Mouse (Mus musculus): ENCODE measurements around the gene Stx7. TPM values are rescaled to one million over a fixed set of nuclear protein-coding genes. Genes with fewer than 3 reads are reported as not detected.

Gene Stx7
- polyA plus RNA-seq, 1 experiment from 2014 or later = 148 TPM

DNA sequence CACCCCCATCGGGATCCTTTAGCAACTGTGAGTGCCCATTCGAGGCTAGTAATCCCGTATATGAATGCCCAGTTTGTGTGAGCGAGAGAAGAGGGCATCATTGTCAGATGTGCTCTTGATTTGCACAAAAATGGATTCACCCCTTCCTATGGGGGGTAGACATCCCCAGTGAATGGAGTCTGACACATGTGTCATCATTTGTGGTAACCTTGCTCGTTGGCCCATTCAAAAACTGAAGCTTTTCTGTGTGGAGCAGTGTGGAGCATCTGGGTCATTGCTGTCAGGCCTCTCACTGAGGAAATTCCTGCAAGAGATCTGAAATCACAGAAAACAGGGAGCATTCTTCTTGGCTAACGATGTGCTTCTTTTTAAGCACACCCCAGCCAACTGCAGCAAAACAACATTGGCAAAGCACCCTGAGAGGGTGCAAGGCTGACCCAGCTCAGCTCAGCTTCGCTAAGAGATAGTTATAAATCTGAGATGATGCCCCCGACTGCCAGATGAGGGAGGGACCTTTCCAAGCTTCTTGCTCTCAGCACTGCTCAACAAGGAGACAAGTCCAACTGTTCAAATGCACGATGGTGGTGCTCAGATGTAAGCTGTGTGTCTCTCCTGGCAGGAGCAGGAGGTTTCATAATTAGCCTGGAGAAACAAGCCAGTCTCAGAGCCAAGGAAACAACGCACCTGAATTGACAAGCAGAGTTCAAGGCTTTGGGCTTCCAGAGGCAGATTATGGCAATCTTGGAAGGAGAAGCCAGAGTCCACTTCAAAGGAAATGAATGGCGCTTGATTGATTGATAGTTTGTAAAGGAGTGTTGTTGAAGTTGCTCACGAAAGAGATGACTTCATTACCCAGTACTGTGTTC is 79.4 kb downstream of the Stx7 start:
- Histone ChIP-seq H3K4me1 (ENCODE audit: control insufficient read depth, insufficient read depth, low read length) (0 out of 2 replicates have a peak, but pooled peaks cover 5% of the 10 kb centered on the region), H3K36me3 (ENCODE audit: control insufficient read depth, insufficient read depth, low read length) (no peaks in the 10 kb centered on the region), H3K27me3 (replicated peaks; ENCODE audit: control insufficient read depth, insufficient read depth, low read length) (peaks cover 11% of the 10 kb centered on the region; the same call in 1 of the 2 replicates), H3K4me2 (ENCODE audit: low read depth, low read length) (no peak overlapping the region), H3K4me3 (ENCODE audit: low read length) (no peak overlapping the region), H3K9me3 (ENCODE audit: control insufficient read depth, low read length) (no peaks in the 10 kb centered on the region), H3K9ac (ENCODE audit: low read depth, low read length) (no peak overlapping the region), H3K27ac (ENCODE audit: low read length) (no peak overlapping the region)
- 57% methylated on average over 12 of the region's 12 CpGs for WGBS
- no peak for ATAC-seq

DNA sequence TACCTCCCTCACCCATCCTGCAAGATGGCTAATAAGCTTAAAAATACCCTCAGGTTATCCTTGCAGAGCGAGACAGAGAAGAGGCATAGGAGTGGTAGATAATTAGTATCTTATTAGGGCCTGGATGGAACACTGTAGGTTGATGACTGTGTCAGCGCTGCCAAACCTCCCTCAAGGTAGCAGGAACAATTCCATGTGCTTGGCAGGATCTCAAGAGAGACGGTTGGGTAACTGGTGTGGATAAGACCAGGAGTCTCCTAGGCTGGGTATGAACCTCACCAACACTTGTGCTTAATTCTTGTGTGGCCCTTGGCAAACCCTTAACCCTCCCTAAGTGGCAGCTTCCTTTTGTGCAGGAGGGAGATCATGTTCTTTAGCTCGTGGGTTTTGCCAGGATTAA is 83.2 kb downstream of the Stx7 start:
- WGBS = 83% methylated on average over 4 of the region's 4 CpGs

GRCm38 (mm10) chr10:24235426-24236283 is 86.6 kb downstream of the Stx7 start:
- 62% methylated on average over 23 of the region's 23 CpGs for WGBS
- ATAC-seq = no peak
- H3K27ac ChIP-seq (ENCODE audit: low read length) = no peak overlapping the region
- H3K9ac ChIP-seq (ENCODE audit: low read depth, low read length) = no peak overlapping the region
- no peaks in the 10 kb centered on the region; the same call in 1 of the 2 replicates for H3K9me3 ChIP-seq (ENCODE audit: control insufficient read depth, low read length)
- no peak overlapping the region for H3K4me3 ChIP-seq (ENCODE audit: low read length)
- no peaks in the 10 kb centered on the region for H3K36me3 ChIP-seq (ENCODE audit: control insufficient read depth, insufficient read depth, low read length)
- H3K27me3 ChIP-seq (replicated peaks; ENCODE audit: control insufficient read depth, insufficient read depth, low read length) = no peaks in the 10 kb centered on the region
- H3K4me1 ChIP-seq (ENCODE audit: control insufficient read depth, insufficient read depth, low read length) = no peaks in the 10 kb centered on the region
- no peak overlapping the region for H3K4me2 ChIP-seq (ENCODE audit: low read depth, low read length)

More for the DNA sequence above, 83.2 kb downstream of the Stx7 start:
- Histone ChIP-seq H3K4me2 (ENCODE audit: low read depth, low read length) (no peak overlapping the region), H3K4me1 (ENCODE audit: control insufficient read depth, insufficient read depth, low read length) (no peaks in the 10 kb centered on the region), H3K4me3 (ENCODE audit: low read length) (no peak overlapping the region), H3K36me3 (ENCODE audit: control insufficient read depth, insufficient read depth, low read length) (no peaks in the 10 kb centered on the region), H3K9me3 (ENCODE audit: control insufficient read depth, low read length) (no peaks in the 10 kb centered on the region), H3K27me3 (replicated peaks; ENCODE audit: control insufficient read depth, insufficient read depth, low read length) (no peaks in the 10 kb centered on the region), H3K27ac (ENCODE audit: low read length) (no peak overlapping the region), H3K9ac (ENCODE audit: low read depth, low read length) (no peak overlapping the region)
- no peak for ATAC-seq

Other genes starting within 250 kb of the Stx7 start
- not detected in 2 replicates for gene Taar1, start 228.9 kb upstream of the Stx7 start, polyA plus RNA-seq (2015; fragmentation: Nextera tagmentation; extraction: Ambion mirVana)
- not detected in 2 replicates for gene Taar2, start 210.7 kb upstream of the Stx7 start, polyA plus RNA-seq (2015; fragmentation: Nextera tagmentation; extraction: Ambion mirVana)
- not detected in 2 replicates for gene Taar3, start 199.7 kb upstream of the Stx7 start, polyA plus RNA-seq (2015; fragmentation: Nextera tagmentation; extraction: Ambion mirVana)
- gene Taar4, start 188.8 kb upstream of the Stx7 start, polyA plus RNA-seq (2015; fragmentation: Nextera tagmentation; extraction: Ambion mirVana) = not detected in 2 replicates
- not detected in 2 replicates for gene Taar5, start 178.6 kb upstream of the Stx7 start, polyA plus RNA-seq (2015; fragmentation: Nextera tagmentation; extraction: Ambion mirVana)
- not detected in 2 replicates for gene Taar6, start 163.7 kb upstream of the Stx7 start, polyA plus RNA-seq (2015; fragmentation: Nextera tagmentation; extraction: Ambion mirVana)
- gene Taar7a, start 155.8 kb upstream of the Stx7 start, polyA plus RNA-seq (2015; fragmentation: Nextera tagmentation; extraction: Ambion mirVana) = not detected in 2 replicates
- not detected in 2 replicates for gene Taar7b, start 149.4 kb upstream of the Stx7 start, polyA plus RNA-seq (2015; fragmentation: Nextera tagmentation; extraction: Ambion mirVana)
- not detected in 2 replicates for gene Taar7d, start 122.1 kb upstream of the Stx7 start, polyA plus RNA-seq (2015; fragmentation: Nextera tagmentation; extraction: Ambion mirVana)
- gene Taar7e, start 111.7 kb upstream of the Stx7 start, polyA plus RNA-seq (2015; fragmentation: Nextera tagmentation; extraction: Ambion mirVana) = not detected in 2 replicates
- not detected in 2 replicates for gene Taar7f, start 99.8 kb upstream of the Stx7 start, polyA plus RNA-seq (2015; fragmentation: Nextera tagmentation; extraction: Ambion mirVana)
- gene Taar8a, start 72.8 kb upstream of the Stx7 start, polyA plus RNA-seq (2015; fragmentation: Nextera tagmentation; extraction: Ambion mirVana) = not detected in 2 replicates
- gene Taar8b, start 57.0 kb upstream of the Stx7 start, polyA plus RNA-seq (2015; fragmentation: Nextera tagmentation; extraction: Ambion mirVana) = not detected in 2 replicates
- 0.13 TPM in 1 of 2 replicates, not detected in the other for gene Taar8c, start 47.4 kb upstream of the Stx7 start, polyA plus RNA-seq (2015; fragmentation: Nextera tagmentation; extraction: Ambion mirVana)
- not detected in 2 replicates for gene Taar9, start 39.8 kb upstream of the Stx7 start, polyA plus RNA-seq (2015; fragmentation: Nextera tagmentation; extraction: Ambion mirVana)
- gene Moxd1, start 74.2 kb downstream of the Stx7 start, polyA plus RNA-seq (2015; fragmentation: Nextera tagmentation; extraction: Ambion mirVana) = 10.8 and 11.7 TPM in 2 replicates